Mouse (Mus musculus): ENCODE data around the gene Ccdc33. TPM values are rescaled to one million over a fixed set of nuclear protein-coding genes. Genes with fewer than 3 reads are reported as not detected.

The Ccdc33 gene
- polyA plus RNA-seq, 1 experiment from 2014 or later: 1.1 TPM

DNA sequence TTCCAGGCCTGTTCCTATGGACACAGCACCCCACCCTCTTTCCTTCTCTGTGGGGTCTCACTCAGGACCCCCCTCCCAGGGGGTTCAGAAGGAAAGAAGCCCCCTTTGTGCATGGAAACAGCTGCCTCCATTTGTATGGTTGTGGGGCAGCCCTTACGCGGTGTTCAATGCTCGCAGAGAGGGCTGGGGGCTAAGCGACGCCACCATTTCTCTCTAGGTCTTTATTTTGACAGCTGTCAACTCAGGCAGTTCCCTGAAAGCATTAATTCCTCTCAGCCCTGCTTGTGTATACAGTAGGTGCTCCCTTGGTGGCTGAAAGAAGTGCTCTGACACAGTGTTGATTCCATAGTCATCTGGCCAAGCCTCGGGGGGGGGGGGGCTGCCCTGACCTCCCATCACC lies 15.0 kb downstream of the Ccdc33 start:
- H3K4me3 ChIP-seq: no peak overlapping the region
- H3K36me3 ChIP-seq: no peaks in the 10 kb centered on the region
- H3K4me2 ChIP-seq (replicated peaks): no peak overlapping the region
- peaks cover 63% of the 10 kb centered on the region for H3K4me1 ChIP-seq
- H3K9me3 ChIP-seq: no peaks in the 10 kb centered on the region
- no peak overlapping the region for H3K9ac ChIP-seq (replicated peaks)
- H3K27me3 ChIP-seq: no peaks in the 10 kb centered on the region
- 25% methylated on average over 6 of the region's 6 CpGs for WGBS
- peak overlapping the region; percentile 57 for H3K27ac ChIP-seq (replicated peaks)
- no peak; the same call in 1 of the 2 replicates for ATAC-seq (replicated peaks)

DNA sequence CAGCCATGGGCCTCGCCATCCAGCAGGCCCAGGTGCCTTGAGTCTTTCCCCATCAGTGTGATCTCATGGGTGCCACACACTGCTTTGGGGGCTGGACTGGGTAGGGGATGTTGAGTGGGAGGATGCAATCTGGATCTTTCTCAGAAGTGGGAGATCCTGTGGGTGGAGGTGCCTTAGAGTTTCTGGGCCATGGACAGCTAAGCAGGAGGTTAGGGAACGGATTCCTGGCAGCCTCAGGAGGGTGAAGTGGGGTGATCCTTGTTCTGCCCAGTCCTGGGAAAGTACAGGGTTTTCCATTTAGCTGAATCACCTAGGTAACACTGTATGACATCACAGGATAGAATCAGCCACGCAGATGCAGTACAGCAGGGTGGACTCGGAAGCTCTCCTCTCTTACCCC lies 16.6 kb downstream of the Ccdc33 start:
- Histone ChIP-seq H3K27me3 (no peaks in the 10 kb centered on the region), H3K36me3 (no peaks in the 10 kb centered on the region), H3K9me3 (no peaks in the 10 kb centered on the region), H3K4me3 (no peak overlapping the region), H3K9ac (replicated peaks) (no peak overlapping the region), H3K27ac (replicated peaks) (no peak overlapping the region), H3K4me2 (replicated peaks) (no peak overlapping the region), H3K4me1 (peaks cover 66% of the 10 kb centered on the region)
- no peak for ATAC-seq (replicated peaks)
- 56% methylated on average over 4 of the region's 4 CpGs for WGBS

DNA sequence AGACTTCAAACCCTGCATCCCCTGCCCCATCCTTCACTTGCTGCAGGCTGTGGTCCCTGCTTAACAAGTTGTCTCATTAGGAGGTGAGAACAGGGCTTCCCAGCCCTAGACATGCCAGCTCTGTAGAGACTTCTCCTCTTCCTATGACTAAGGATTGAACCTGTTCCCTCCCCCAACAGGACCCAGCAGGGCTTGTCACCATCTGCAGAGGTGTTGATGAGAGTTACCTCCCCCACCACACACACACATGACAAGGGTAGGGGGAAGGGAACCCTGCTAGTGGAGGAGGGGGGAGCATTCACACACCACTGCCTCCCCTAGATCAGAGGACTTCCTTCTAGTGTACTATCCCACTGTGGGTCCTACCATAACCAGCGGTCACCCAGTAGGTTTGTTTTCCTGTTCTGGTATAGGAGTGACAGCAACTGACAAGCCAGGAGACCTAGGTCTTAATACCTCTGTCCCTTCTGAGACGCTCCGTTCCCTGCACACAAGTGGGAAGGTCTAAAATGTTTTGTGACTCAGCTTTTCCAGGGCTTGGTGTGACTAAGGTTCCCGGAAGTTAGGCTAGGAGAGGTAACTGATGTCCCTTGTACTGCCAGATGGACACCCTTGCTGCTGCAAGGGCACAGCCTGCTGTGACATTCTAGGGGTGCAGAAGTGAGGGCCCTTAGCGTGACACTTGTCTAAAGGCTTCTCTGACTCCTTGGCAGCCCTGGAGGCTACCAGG lies 18.6 kb downstream of the Ccdc33 start:
- ATAC-seq (replicated peaks): peak; percentile 32; the same call in 1 of the 2 replicates
- H3K36me3 ChIP-seq: no peaks in the 10 kb centered on the region
- no peaks in the 10 kb centered on the region for H3K27me3 ChIP-seq
- H3K4me1 ChIP-seq: peaks cover 72% of the 10 kb centered on the region
- H3K27ac ChIP-seq (replicated peaks): peak overlapping the region; percentile 52
- H3K9ac ChIP-seq (replicated peaks): no peak overlapping the region
- 70% methylated on average over 5 of the region's 5 CpGs for WGBS
- H3K4me2 ChIP-seq (replicated peaks): no peak overlapping the region
- H3K4me3 ChIP-seq: no peak overlapping the region
- no peaks in the 10 kb centered on the region for H3K9me3 ChIP-seq

DNA sequence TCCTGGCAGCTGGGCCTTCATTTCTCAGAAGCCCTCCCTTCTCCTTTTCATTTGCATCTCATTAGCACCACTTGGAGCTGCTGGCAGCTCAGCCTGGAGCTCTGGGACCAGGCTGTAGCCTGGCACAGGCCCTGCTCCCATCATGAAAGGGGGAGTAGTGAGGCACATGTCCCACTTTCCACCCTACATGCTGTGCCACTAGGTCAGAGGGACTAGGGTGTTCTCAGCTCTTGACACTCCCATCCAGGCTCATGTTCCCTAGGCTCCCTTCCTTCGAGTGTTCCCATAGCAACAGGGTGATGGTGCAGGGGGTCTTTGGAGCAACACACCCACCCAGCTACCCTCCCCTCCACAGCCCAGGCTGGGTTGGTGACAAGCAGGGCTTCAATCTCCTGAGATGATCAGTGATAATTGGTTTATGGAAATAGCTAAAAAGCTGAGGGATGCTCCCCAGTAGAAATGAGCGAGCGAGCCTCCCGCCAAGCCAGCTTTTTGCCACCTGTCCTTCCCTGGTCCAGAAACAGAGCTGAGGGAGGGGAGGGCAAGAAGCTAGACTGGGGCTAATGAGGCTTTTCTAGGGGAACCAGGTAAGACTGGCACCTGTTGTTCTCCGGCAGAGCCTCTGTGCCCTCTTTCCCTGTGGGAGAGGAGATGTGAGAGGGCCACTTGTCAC lies 21.9 kb downstream of the Ccdc33 start:
- H3K4me2 ChIP-seq (replicated peaks): peak overlapping the region; percentile 9; the same call in 1 of the 2 replicates
- no peak overlapping the region for H3K9ac ChIP-seq (replicated peaks)
- H3K4me3 ChIP-seq: no peak overlapping the region
- peaks cover 59% of the 10 kb centered on the region for H3K4me1 ChIP-seq
- 26% methylated on average over 5 of the region's 5 CpGs for WGBS
- H3K27me3 ChIP-seq: no peaks in the 10 kb centered on the region
- H3K36me3 ChIP-seq: no peaks in the 10 kb centered on the region
- no peaks in the 10 kb centered on the region for H3K9me3 ChIP-seq
- H3K27ac ChIP-seq (replicated peaks): peak overlapping the region; percentile 91
- peak; percentile 94 for ATAC-seq (replicated peaks)

DNA sequence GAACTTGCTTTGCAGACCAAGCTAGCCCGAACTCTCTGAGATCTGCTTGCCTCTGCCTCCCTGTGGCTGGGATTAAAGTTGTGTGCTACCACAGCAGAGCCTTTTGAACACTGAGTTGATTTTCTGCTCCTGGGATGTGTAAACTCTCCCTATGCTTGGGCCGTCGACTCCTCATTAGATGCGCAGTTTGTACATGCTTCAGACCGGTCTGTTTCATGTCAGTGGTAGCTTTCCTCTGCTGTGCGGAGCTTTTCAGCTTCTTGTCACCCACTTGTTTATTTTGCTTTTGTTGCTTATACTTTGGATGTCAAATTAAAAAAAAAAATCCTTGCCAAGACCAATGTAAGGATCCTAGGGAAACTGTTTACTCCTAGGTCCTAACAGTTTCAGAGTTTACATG lies 22.6 kb downstream of the Ccdc33 start:
- H3K9me3 ChIP-seq: no peaks in the 10 kb centered on the region
- WGBS: 55% methylated on average over 6 of the region's 6 CpGs
- peaks cover 62% of the 10 kb centered on the region for H3K4me1 ChIP-seq
- no peak overlapping the region for H3K4me2 ChIP-seq (replicated peaks)
- H3K4me3 ChIP-seq: no peak overlapping the region
- H3K9ac ChIP-seq (replicated peaks): no peak overlapping the region
- peak overlapping the region; percentile 91 for H3K27ac ChIP-seq (replicated peaks)
- no peaks in the 10 kb centered on the region for H3K27me3 ChIP-seq
- no peaks in the 10 kb centered on the region for H3K36me3 ChIP-seq
- ATAC-seq (replicated peaks): no peak

DNA sequence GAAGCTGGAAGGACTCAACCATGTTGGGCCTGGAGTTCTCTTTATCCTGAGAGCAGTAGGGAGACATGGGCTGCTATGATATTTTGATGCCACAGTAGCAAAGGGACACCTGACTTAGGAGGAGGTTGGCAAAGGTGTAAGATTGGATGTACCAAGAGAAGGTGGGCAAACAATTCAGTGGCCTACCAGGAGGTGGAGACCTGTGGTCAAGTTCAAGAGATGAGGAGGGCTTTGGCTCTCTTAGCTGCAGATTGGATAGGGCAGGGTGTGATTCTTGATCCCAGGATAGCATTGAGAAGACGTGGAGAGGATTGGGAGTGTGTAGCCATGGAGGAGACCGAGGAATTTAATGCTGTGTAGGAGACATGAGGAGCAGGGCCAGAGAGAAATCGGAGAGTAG lies 24.8 kb downstream of the Ccdc33 start:
- H3K27me3 ChIP-seq: no peaks in the 10 kb centered on the region
- ATAC-seq (replicated peaks): no peak
- WGBS: 78% methylated on average over 3 of the region's 3 CpGs

DNA sequence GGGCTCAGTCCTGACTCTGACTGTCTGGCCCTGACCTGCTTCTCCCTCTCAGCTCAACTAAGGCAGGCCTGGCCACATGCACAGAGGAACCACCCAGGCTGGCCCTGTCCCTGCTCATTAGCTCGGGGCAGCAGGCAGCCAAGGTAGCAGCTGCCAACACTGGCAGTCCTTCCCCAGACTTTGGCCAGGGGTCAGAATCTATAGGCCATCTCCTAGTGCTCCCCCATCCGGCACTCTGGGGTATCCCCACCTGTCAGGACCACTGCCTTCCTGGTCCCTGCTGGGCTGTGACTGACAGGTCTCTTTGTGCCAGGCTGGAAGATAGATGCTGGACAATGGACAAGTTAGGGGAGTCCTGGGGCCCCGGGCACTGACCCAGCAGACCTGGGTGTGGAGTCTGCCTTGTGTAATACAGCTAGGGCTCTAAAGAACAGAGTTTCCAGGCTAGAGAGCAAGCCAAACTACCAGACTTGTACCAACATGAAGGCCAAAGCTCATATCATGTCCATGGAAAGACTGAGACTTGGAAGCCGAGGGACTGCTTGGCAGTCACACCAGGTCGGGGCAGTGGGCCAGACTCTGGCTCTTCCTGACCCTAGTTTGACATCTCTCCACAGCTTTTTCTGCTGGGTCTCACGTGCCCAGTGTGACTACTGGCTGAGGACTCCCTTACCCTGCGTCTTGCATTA lies 25.9 kb downstream of the Ccdc33 start:
- no peaks in the 10 kb centered on the region for H3K27me3 ChIP-seq
- H3K4me1 ChIP-seq: peaks cover 40% of the 10 kb centered on the region
- no peak overlapping the region for H3K4me3 ChIP-seq
- H3K9me3 ChIP-seq: no peaks in the 10 kb centered on the region
- 62% methylated on average over 7 of the region's 7 CpGs for WGBS
- no peak overlapping the region for H3K4me2 ChIP-seq (replicated peaks)
- no peak for ATAC-seq (replicated peaks)
- H3K36me3 ChIP-seq: no peaks in the 10 kb centered on the region
- 0 out of 2 replicates have a peak overlapping the region, but pooled peaks have one; percentile 9 for H3K27ac ChIP-seq (replicated peaks)
- no peak overlapping the region for H3K9ac ChIP-seq (replicated peaks)

More for the DNA sequence above, 24.8 kb downstream of the Ccdc33 start:
- no peaks in the 10 kb centered on the region for H3K9me3 ChIP-seq
- H3K4me2 ChIP-seq (replicated peaks): no peak overlapping the region
- H3K9ac ChIP-seq (replicated peaks): no peak overlapping the region
- peaks cover 46% of the 10 kb centered on the region for H3K4me1 ChIP-seq
- H3K36me3 ChIP-seq: no peaks in the 10 kb centered on the region
- H3K4me3 ChIP-seq: no peak overlapping the region
- no peak overlapping the region for H3K27ac ChIP-seq (replicated peaks)

DNA sequence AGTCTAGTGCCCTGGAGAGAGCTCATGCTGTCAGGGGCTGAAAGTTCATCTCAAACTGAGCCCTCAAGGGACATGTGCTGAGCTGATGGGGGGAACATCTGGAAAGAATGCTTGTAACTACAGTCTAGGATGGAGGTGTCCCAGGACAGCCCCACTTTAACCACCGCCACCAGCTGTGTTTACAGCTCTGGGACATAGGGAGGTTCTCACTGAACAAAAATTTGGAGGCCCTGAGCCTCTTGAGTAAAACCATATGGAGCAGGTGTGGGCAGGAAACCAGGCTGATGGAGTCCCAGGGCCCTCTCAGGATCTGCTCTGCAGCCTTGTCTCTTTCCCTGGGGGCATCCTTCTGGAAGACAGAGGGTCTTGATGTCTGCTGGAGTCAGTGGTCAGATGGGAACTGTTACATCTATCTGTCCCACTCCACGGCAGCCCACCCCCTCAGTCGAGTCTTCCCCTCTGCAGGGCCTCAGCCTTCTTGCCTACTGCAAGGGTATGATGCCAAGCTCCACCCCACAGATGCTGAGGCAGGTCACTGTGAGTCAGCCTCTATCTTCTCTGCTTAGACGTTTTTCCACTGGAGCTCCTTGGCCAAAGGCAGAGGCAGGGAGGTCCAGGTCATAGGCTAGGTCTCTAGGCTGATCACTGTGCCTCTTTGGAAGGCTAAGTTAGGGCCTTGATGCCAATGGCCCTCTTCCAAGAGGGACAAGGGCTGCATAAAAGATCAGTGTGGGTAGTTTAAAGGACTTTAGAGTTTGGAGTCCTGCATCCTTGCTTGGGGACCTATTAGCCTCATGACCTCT lies 26.8 kb downstream of the Ccdc33 start:
- no peak overlapping the region for H3K9ac ChIP-seq (replicated peaks)
- H3K4me1 ChIP-seq: peaks cover 40% of the 10 kb centered on the region
- H3K36me3 ChIP-seq: no peaks in the 10 kb centered on the region
- H3K9me3 ChIP-seq: no peaks in the 10 kb centered on the region
- H3K4me2 ChIP-seq (replicated peaks): no peak overlapping the region
- no peak for ATAC-seq (replicated peaks)
- H3K27ac ChIP-seq (replicated peaks): no peak overlapping the region
- 63% methylated on average over 4 of the region's 4 CpGs for whole genome bisulfite sequencing
- H3K27me3 ChIP-seq: no peaks in the 10 kb centered on the region
- H3K4me3 ChIP-seq: no peak overlapping the region

DNA sequence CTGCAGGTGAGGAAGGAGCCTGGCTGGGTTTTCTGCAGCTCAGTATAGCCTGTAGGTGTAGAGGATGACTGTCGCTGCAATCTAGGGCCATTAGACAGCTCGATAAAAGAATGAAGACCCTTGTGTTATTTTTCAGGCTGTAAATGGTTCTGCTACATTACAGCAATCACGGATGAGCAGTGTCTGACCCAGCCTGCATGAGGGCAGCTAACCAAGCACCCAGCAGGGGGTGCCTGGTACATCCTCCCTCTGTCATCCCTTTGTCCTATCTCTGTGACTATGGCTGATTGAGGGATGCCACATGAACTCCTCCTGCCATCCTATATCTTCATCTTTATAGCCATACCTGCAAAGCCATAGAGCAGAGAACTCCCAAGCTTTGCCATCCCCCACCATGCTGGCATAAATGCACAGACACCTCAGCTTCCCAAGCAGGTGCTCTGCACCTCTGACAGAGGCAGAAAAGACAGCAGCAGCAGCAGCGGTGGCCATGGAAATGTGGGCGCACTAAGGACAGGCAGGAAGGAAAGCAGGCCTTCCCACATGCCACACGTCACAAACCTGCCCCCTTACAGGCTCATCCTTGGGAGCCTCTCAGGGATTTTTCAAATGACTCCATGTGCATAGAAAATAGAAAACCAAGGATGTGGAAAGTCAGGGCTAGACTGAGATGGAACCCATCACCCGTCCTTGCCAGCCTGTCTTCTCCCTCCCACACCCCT lies 31.2 kb downstream of the Ccdc33 start:
- Histone ChIP-seq H3K4me1 (peaks cover 54% of the 10 kb centered on the region), H3K36me3 (no peaks in the 10 kb centered on the region), H3K9ac (replicated peaks) (no peak overlapping the region), H3K4me3 (no peak overlapping the region), H3K9me3 (no peaks in the 10 kb centered on the region), H3K4me2 (replicated peaks) (no peak overlapping the region), H3K27me3 (no peaks in the 10 kb centered on the region), H3K27ac (replicated peaks) (peak overlapping the region; percentile 88)
- ATAC-seq (replicated peaks): no peak
- WGBS: 64% methylated on average over 7 of the region's 7 CpGs

DNA sequence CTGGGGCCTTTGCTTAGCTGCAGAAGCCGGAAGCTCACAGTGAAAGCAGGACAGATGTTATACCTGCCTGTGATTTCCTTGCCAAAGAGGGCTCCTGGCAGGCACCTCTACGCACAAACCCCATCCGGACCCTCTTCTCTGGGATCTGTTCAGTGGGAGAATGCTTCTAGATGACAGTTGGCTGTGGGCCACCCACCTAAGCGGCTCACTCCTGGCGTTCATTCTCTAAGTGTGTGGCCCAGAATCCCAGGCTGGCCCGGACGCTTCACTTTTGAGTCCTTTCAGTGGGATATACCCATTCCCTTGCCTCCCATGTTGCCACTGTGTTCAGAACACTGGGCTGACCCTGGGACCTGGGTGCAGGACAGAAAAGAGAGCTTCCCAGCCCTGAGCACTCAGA lies 31.8 kb downstream of the Ccdc33 start:
- Histone ChIP-seq H3K4me2 (replicated peaks) (no peak overlapping the region), H3K9ac (replicated peaks) (no peak overlapping the region), H3K27ac (replicated peaks) (peak overlapping the region; percentile 88), H3K4me3 (no peak overlapping the region), H3K36me3 (no peaks in the 10 kb centered on the region), H3K27me3 (no peaks in the 10 kb centered on the region), H3K4me1 (peaks cover 49% of the 10 kb centered on the region), H3K9me3 (no peaks in the 10 kb centered on the region)
- no peak for ATAC-seq (replicated peaks)
- WGBS: 37% methylated on average over 7 of the region's 7 CpGs

DNA sequence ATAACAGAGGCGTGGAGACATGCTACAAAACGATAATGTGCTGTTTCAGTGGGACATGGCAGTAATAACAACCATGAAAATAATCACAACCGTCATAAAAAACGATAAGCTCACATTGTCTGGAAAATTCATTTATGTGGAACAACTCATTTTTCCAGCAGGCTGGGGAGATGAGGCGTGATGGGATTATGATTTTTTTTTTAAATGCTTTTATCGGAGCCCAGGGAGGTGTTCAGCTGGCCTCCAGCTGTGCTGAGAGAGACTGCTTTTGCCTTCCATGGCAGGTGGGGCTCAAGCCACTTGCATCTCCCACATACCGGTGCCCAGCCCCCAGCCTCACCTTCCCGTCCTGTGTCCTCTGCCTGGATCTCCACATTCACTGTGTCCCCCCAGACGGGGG lies 32.4 kb downstream of the Ccdc33 start:
- H3K36me3 ChIP-seq: no peaks in the 10 kb centered on the region
- no peak overlapping the region for H3K4me2 ChIP-seq (replicated peaks)
- no peak overlapping the region for H3K4me3 ChIP-seq
- H3K9ac ChIP-seq (replicated peaks): 0 out of 2 replicates have a peak overlapping the region, but pooled peaks have one; percentile 3
- 37% methylated on average over 9 of the region's 9 CpGs for WGBS
- no peaks in the 10 kb centered on the region for H3K27me3 ChIP-seq
- no peaks in the 10 kb centered on the region for H3K9me3 ChIP-seq
- peak overlapping the region; percentile 88 for H3K27ac ChIP-seq (replicated peaks)
- peaks cover 44% of the 10 kb centered on the region for H3K4me1 ChIP-seq
- ATAC-seq (replicated peaks): no peak

All from forebrain, embryonic 15.5 days (tissue).